Comparison of ENCODE assay signal across 9 mouse cellular contexts in the genomic region with DNA sequence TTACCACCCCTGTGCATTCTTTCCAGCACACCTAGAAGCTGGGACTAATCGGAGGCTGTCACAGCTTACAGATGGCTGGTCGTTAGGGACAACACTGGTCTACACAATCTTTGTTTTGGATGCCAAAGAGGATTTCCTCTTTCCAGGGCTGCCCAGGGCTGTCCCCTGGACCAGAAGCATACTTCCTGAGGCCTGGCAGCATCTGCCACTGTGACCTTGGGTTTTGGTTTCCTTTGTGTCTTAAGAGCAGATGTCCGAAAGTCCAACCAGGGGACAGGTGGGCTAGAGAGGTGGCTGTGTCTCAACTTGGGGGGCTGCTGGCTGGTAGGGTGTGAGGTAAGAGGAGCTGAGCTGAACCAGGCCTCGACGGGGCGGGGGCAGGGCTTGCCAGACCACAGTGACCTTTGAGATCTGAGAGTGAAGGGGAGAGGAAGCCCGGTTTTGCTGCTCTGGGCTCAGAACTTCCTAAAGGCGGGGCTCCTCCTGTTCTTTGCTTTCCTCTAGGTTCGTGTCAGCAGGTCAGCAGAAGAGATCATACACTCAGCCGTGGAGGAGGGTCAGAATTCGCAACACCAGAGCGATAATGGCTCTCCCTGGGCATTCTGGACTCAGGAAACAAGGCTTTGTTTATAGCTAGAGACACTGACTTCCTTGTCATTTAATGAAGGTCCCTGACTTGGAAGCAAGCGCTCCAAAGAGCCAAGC.
DNase-seq lines count a peak whose midpoint lies in the region; ATAC-seq lines count a peak whose summit lies in the region.
"Had no signal": no experiment of that assay in that cellular context is flagged by ENCODE, and none has a peak within 500 bp of the region (broad histone marks: within the 10 kb centered on the region; RNA-seq: fewer than 3 reads in every experiment).

No protein-coding gene starts in this region.

- peak; percentile 72 for ATAC-seq in megakaryocyte progenitor cell, adult 5-6 weeks (replicated peaks; ENCODE audit: poor library complexity)

- H3K27me3 ChIP-seq in forebrain, embryonic 10.5 days (ENCODE audit: poor library complexity, severe bottlenecking) = no peaks in the 10 kb centered on the region
- H3K27me3 ChIP-seq: embryonic facial prominence, embryonic 12.5 days had no signal

- no peak overlapping the region for H3K4me3 ChIP-seq in forebrain, embryonic 10.5 days
- H3K4me3 ChIP-seq: embryonic facial prominence, embryonic 12.5 days had no signal

- intact Hi-C loops in heart, postnatal 25 days (cut with DNase I) = loop anchor here (1.0 to 2.0 kb wide), 2 partner anchors 39 to 82 kb away; no protein-coding TSS in a partner anchor

- H3K9me3 ChIP-seq in forebrain, embryonic 10.5 days = peaks cover 4% of the 10 kb centered on the region; the same call in 1 of the 2 replicates
- H3K9me3 ChIP-seq: embryonic facial prominence, embryonic 12.5 days had no signal

- H3K27ac ChIP-seq in forebrain, embryonic 10.5 days = peak overlapping the region; percentile 79

- 61% methylated on average over 13 of the region's 13 CpGs for WGBS in forebrain, embryonic 10.5 days

- DNase-seq in gastrocnemius, adult 18-20 months (ENCODE audit: low spot score) = peak; percentile 21
- DNase-seq in gastrocnemius, adult 8-10 months (ENCODE audit: low spot score in 2 of 2) = no peak
- DNase-seq in forebrain, embryonic 10.5 days (ENCODE audit: extremely low spot score, low spot score) = no peak
- DNase-seq in heart, postnatal 25 days (ENCODE audit: low spot score) = peak; percentile 56
- DNase-seq in kidney, postnatal 4 days = peak; percentile 39 to 64
- DNase-seq in left cerebral cortex, adult 9 months (ENCODE audit: low spot score in 2 of 2) = no peak
- DNase-seq in urinary bladder, adult 2 months (ENCODE audit: low spot score) = no peak

- no peaks in the 10 kb centered on the region for H3K36me3 ChIP-seq in forebrain, embryonic 10.5 days (replicated peaks)
- H3K36me3 ChIP-seq: embryonic facial prominence, embryonic 12.5 days had no signal

- peaks cover 26% of the 10 kb centered on the region for H3K4me1 ChIP-seq in forebrain, embryonic 10.5 days

Comparison
In these comparisons a context has a peak if more than half of its experiments do, and no peak if none do; other contexts are left out.
1. DNase-seq: peak in gastrocnemius, adult 18-20 months (single experiment), heart, postnatal 25 days (single experiment) and kidney, postnatal 4 days (2 of 2); none in gastrocnemius, adult 8-10 months (0 of 2), forebrain, embryonic 10.5 days (single experiment), left cerebral cortex, adult 9 months (0 of 2) and urinary bladder, adult 2 months (single experiment).